Mouse (Mus musculus) left cerebral cortex, adult 11 months (tissue): ENCODE measurements around the gene Rpl13.

ENCODE experiments used
- DNase-seq: peaks from one replicate; pipeline ENCODE4 v3.0.0; 2022; ENCODE audit warnings: low spot score

Gene Rpl13

GRCm38 (mm10) chr8:123108010-123108409 is 5.9 kb downstream of the Rpl13 start:
- DNase-seq: no peak

- no peak for DNase-seq
Measured at GRCm38 (mm10) chr8:123108953-123109352, 6.8 kb downstream of the Rpl13 start.

- DNase-seq: no peak
Measured at GRCm38 (mm10) chr8:123110649-123111048, 8.5 kb downstream of the Rpl13 start.

GRCm38 (mm10) chr8:123112892-123113291 is 10.7 kb downstream of the Rpl13 start:
- DNase-seq: no peak

GRCm38 (mm10) chr8:123113908-123114469 is 11.8 kb downstream of the Rpl13 start:
- DNase-seq: no peak

- no peak for DNase-seq
Measured at GRCm38 (mm10) chr8:123114644-123115043, 12.5 kb downstream of the Rpl13 start.

- no peak for DNase-seq
Measured at GRCm38 (mm10) chr8:123117127-123117731, 15.1 kb downstream of the Rpl13 start, which contains the start of gene Cpne7. Gene Cpne7, plus strand, starts transcription at chr8:123117374.

- DNase-seq: no peak
Measured at GRCm38 (mm10) chr8:123117744-123118143, 15.6 kb downstream of the Rpl13 start.

GRCm38 (mm10) chr8:123122059-123122458 is 19.9 kb downstream of the Rpl13 start:
- DNase-seq: no peak

- no peak for DNase-seq
Measured at GRCm38 (mm10) chr8:123122670-123123069, 20.5 kb downstream of the Rpl13 start.

GRCm38 (mm10) chr8:123126193-123126816 is 24.2 kb downstream of the Rpl13 start:
- DNase-seq: no peak

GRCm38 (mm10) chr8:123131041-123131440 is 28.9 kb downstream of the Rpl13 start:
- DNase-seq: no peak

GRCm38 (mm10) chr8:123132953-123133352 is 30.8 kb downstream of the Rpl13 start:
- no peak for DNase-seq

GRCm38 (mm10) chr8:123134149-123134713 is 32.1 kb downstream of the Rpl13 start:
- DNase-seq: no peak

- no peak for DNase-seq
Measured at GRCm38 (mm10) chr8:123135406-123135805, 33.3 kb downstream of the Rpl13 start.

GRCm38 (mm10) chr8:123135806-123136205 is 33.7 kb downstream of the Rpl13 start:
- DNase-seq: no peak

- no peak for DNase-seq
Measured at GRCm38 (mm10) chr8:123136287-123136686, 34.1 kb downstream of the Rpl13 start.

GRCm38 (mm10) chr8:123137645-123138077 is 35.5 kb downstream of the Rpl13 start:
- peak; percentile 43 for DNase-seq

- no peak for DNase-seq
Measured at GRCm38 (mm10) chr8:123138741-123139140, 36.6 kb downstream of the Rpl13 start.

- DNase-seq: no peak
Measured at GRCm38 (mm10) chr8:123141741-123142462, 39.8 kb downstream of the Rpl13 start.

- DNase-seq: no peak
Measured at GRCm38 (mm10) chr8:123145279-123145678, 43.1 kb downstream of the Rpl13 start.

- no peak for DNase-seq
Measured at GRCm38 (mm10) chr8:123146390-123146789, 44.2 kb downstream of the Rpl13 start.
